Mouse (Mus musculus): ENCODE measurements around the gene Prkar2a.

DNA sequence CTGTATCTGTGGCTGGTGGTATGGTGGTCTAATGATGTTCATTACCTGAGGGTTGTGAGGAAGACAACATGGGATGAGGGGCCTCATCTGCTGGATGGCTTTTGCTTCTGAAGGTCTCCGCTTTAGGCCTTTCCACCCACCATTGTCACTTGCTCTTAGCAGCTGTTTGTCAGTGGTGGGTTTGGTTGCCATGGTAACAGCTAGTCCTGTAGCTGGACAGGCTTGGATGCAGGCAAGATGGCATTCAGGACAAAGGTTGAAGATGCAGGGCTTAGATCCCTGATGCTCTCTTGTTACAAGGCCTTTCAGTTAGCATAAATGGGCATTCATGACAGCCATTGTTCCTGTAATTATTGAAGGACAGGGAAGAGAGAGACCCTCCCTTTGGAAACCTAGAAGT lies at the start of gene Prkar2a:
- no peak for TF ChIP-seq CTCF (conservative IDR thresholded peaks at IDR 0.05; ENCODE audit: low read length)
- peak; percentile 40; the same call in 1 of the 2 replicates for TF ChIP-seq NANOG (IDR thresholded peaks at IDR 0.05; ENCODE audit: borderline replicate concordance, low read length)
- TF ChIP-seq POU5F1 (IDR thresholded peaks at IDR 0.05; ENCODE audit: borderline replicate concordance, low read length): no peak

Measured in E14TG2a.4 (cell line).